Mouse (Mus musculus) ES-E14 (cell line): ENCODE data around the gene Serpine2.

Experiments used
- CHD2 ChIP-seq: IDR thresholded peaks from 2 replicates; pipeline ENCODE4 v1.6.1; 2014; ENCODE audit warnings: mild to moderate bottlenecking, low read depth, low read length, inconsistent platforms
- HCFC1 ChIP-seq: IDR thresholded peaks from 2 replicates; pipeline ENCODE4 v1.6.1; 2012; ENCODE audit warnings: low read length, inconsistent platforms, borderline replicate concordance; ENCODE audit not compliant: insufficient read depth
- MAFK ChIP-seq: IDR thresholded peaks from 2 replicates; pipeline ENCODE4 v1.6.1; 2014; ENCODE audit warnings: mild to moderate bottlenecking, low read depth, low read length, inconsistent platforms; ENCODE audit not compliant: insufficient read depth
- ZC3H11A ChIP-seq: IDR thresholded peaks from 2 replicates; pipeline ENCODE4 v1.6.1; 2012; ENCODE audit warnings: low read depth, mild to moderate bottlenecking, inconsistent platforms, low read length, borderline replicate concordance
- ZNF384 ChIP-seq: IDR thresholded peaks from 2 replicates; pipeline ENCODE4 v1.6.1; 2012; ENCODE audit warnings: low read depth, low read length, inconsistent platforms

DNA sequence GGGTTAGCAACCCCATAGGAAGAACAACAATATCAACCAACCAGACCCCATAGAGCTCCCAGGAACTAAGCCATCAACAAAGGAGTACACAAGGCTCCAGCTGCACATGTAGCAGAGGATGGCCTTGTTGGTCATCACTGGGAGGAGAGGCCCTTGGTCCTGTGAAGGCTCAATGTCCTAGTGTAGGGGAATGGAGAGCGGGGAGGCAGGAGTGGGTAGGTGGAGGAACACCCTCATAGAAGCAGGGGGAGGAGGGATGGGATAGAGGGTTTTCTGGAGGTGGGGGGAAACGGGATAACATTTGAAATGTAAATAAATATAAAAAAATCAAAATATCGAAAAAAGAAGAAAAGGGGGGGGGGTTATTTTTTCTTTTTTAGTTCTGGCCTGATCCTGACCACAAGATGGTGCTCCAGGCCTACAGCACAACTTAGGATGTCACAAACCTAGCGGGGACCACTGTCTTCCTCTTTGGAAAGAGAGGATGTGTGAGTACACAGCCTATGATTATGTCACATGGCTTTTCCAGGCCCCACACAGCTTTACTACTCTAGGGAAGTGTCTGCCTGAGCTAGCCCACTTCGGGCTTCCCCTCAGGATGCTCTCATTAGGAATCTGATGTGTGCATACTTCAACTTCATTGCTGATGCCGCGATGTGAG, 74.6 kb downstream of the Serpine2 start:
- TF ChIP-seq MAFK (no peak), CHD2 (no peak), ZNF384 (no peak), HCFC1 (no peak), ZC3H11A (no peak)
